Mouse (Mus musculus) neutrophil, adult 83 days (primary cell): ENCODE data around the gene Ap2m1. TPM values are rescaled to one million over a fixed set of nuclear protein-coding genes. Genes with fewer than 3 reads are reported as not detected.

Experiments
- total RNA-seq, 2 experiments: library from RNA; stranded (reverse); gene quantifications; one replicate each; pipeline ENCODE4 v1.2.4; 2023

The Ap2m1 gene
- total RNA-seq = 100 to 1,000 TPM; 190 to 204 TPM

DNA sequence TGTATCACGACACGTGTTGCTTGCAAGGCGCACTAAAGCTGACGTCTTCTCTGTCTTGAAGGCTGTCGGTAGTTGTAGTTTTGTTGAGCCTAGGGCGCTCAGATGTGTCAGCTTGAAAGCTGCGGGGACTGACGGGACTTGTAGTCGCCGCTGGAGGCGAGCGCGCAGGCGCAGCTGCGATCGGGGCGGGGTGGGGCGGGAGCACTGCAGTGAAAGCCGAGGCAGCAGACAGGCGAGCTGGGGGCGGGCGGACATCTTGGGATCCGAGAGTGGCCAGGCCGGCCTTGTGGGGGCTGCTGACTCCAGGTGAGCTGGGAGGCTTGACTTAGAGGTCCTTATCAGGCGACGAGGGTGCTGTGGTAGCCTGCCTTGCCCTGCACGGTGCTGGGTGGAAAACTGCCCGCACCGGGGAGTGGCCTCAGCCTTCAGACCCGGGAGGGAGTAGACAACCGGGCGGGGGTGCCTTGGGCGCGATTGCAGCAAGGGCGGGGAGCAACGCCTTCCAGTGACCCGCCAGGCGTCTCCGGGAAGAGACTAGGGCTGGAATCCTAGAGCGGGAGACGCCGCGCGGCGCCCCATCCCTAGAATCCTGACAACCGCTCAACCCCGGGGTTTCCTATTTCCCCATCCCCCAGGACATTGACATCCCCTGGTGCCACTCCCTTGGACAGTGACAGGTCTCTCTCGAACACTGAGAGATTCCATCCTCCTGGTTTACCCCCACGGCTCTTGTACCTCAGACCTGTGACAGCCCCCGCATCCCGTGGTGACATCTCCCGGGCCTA lies at the start of gene Ap2m1:
Gene Ap2m1 (plus strand): TSS at position 183 of the 785 bp plus-strand sequence.

DNA sequence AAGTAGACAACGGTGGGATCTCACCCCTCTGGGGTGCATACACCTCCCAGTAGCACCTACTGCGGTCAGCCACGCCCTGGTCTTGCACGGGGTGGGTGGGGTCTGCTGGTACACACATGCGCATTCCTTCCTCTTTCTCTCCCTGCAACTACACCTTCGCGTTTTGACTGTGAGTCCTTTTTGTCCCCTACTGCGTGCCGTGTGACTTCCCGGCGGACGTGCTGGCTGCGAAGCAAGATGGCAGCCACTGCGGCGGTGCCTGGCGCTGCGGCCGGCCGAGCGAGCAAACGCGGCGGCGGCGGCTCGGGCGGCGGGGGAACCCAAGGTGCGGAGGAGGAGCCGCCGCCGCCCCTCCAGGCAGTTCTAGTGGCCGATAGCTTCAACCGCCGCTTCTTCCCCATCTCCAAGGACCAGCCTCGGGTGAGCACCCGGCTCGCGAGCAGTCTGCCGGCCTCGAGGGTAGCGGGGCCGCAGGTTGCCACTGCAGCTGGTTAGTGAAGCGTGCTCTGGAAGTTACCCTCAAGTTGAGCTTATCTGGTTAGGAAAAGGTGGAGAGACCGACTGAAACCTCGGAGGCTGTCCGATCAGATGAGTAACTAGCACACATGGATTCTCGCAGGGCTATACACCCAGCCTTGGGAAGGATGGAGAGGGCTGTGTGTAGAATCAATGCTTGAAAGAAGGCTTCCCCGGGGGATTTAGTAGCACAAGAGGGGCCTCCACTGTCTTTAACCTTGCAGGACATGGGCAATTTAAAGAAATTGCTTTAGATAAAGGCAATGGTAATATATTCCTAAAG lies 36.4 kb upstream of the Ap2m1 start, which contains the start of gene Eif2b5:
Gene Eif2b5 (plus strand): TSS at position 141 of the 799 bp plus-strand sequence.

GRCm38 (mm10) chr16:20516726-20517201 lies 18.5 kb upstream of the Ap2m1 start, which contains the start of gene Dvl3:
TSS of gene Dvl3 (plus strand) at chr16:20516982.

DNA sequence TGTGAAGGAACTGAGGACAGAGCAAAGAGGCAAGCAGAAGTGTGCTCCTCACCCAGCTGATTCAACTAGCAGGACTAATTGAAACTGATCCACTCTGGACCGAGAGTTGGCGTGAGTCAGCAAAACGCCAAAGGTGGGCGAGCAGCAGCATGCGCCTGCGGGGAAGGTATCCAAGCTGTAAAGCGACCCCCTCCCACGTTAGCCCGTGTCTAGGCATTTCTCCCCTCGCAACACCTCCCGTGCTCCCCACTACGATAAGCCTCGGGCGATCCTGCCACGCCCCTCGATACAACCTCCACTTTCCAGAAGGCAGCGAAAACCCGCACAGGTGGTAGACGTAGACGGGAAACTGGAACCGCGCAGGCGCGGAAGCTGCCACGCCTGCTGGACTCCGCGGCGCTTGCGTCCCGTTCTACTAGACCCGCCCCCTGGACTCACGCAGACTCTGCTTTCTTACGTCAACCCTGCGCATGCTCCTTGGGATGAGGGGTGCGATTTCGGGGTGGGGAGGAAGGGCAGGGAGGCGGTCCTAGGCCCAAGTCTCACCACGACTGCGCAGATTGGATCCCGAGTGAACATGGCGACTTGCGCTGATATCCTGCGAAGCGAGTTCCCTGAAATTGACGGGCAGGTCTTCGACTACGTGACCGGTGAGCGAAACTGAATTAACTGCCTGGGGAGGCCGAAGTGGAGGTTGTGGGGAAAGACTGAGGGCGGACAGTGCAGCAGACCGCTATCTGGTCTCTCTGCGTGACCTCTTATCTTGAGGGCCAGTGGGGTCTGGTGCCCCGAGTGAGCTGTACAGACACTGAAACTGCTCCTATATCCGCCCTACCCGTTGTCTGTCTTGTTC lies 13.0 kb downstream of the Ap2m1 start, which contains the start of gene Abcf3:
Gene Abcf3 (plus strand): TSS at position 482 of the 853 bp plus-strand sequence.

DNA sequence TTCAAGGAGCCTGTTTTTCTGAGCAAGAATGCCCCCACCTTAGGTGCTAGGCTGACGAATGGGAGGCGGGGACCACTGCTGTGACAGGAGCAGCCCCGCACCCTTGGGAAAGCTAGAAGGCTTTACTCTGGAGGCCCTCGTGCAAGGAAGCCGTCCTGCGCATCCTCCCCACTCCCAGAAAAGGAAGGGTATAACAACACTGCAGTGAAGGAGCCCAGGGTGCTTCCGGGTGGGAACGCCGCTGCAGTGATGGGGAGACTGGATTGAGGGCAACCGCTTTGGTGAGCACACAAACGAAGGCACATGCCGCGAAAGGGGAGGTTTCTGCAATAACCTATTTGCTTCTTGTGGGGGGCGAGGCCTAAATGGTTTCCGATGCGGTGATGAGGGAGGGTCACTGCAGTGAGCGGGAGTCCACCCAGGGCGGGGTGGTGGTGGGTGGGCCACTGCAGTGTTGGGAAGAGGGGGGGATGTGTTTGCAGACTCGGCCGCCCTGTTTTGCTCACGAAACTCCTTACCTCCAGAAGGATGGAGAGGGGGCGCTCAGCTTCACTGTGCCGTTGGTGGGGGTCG lies 54.2 kb downstream of the Ap2m1 start, which contains the start of gene Vwa5b2:
Gene Vwa5b2 (plus strand): TSS at position 106 of the 573 bp plus-strand sequence.

Other genes starting within 250 kb of the Ap2m1 start
- 10 to 100 TPM; 53.9 to 58.1 TPM for gene Parl, start 233.1 kb upstream of the Ap2m1 start, total RNA-seq
- 1 to 10 TPM; 4.9 to 6.6 TPM for gene Cyp2ab1, start 210.1 kb upstream of the Ap2m1 start, total RNA-seq
- gene Abcc5, start 109.1 kb upstream of the Ap2m1 start, total RNA-seq = 100 to 1,000 TPM in 1 of 2 experiments, 10 to 100 TPM in 1; 83.4 to 102 TPM
- 10 to 100 TPM; 22.6 to 22.8 TPM for gene Eif2b5, start 36.7 kb upstream of the Ap2m1 start, total RNA-seq
- 10 to 100 TPM; 26.5 to 28.0 TPM for gene Dvl3, start 18.5 kb upstream of the Ap2m1 start, total RNA-seq
- 10 to 100 TPM; 45.4 to 46.1 TPM for gene Abcf3, start 13.1 kb downstream of the Ap2m1 start, total RNA-seq
- not detected for gene Vwa5b2, start 54.0 kb downstream of the Ap2m1 start, total RNA-seq
- 1 to 10 TPM; 3.9 to 5.5 TPM for gene Eef1akmt4, start 76.1 kb downstream of the Ap2m1 start, total RNA-seq
- gene Gm49333, start 76.1 kb downstream of the Ap2m1 start, total RNA-seq = not detected
- 1 to 10 TPM; 6.4 to 7.1 TPM for gene Alg3, start 76.3 kb downstream of the Ap2m1 start, total RNA-seq
- gene Camk2n2, start 85.8 kb downstream of the Ap2m1 start, total RNA-seq = 1 to 10 TPM; 1.2 to 1.3 TPM
- gene Ece2, start 94.3 kb downstream of the Ap2m1 start, total RNA-seq = under 1 TPM in 1 of 2 experiments, not detected in 1; 0.18 TPM
- gene Psmd2, start 116.2 kb downstream of the Ap2m1 start, total RNA-seq = 100 to 1,000 TPM; 106 to 110 TPM
- gene Eif4g1, start 132.8 kb downstream of the Ap2m1 start, total RNA-seq = 100 to 1,000 TPM; 147 to 161 TPM
- under 1 TPM; 0.42 to 0.86 TPM for gene Fam131a, start 157.8 kb downstream of the Ap2m1 start, total RNA-seq
- 1 to 10 TPM; 7.9 to 8.2 TPM for gene Polr2h, start 182.2 kb downstream of the Ap2m1 start, total RNA-seq
- gene Clcn2, start 182.3 kb downstream of the Ap2m1 start, total RNA-seq = 1 to 10 TPM; 4.8 to 5.6 TPM
- not detected for gene Chrd, start 197.6 kb downstream of the Ap2m1 start, total RNA-seq
- gene Thpo, start 199.0 kb downstream of the Ap2m1 start, total RNA-seq = not detected